Mouse (Mus musculus) hindbrain, embryonic 10.5 days (tissue): ENCODE results near the gene 1700015G11Rik. TPM values are rescaled to one million over a fixed set of nuclear protein-coding genes. Genes with fewer than 3 reads are reported as not detected.

ENCODE experiments used
- DNase-seq: peaks from one replicate; pipeline ENCODE4 v3.0.0-alpha.2; 2017; ENCODE audit warnings: low spot score
- H3K27ac ChIP-seq: fragments of 300-500 bp; sonication (generic); 2 replicates; pipeline ENCODE4 v1.5.1; 2016; ENCODE audit warnings: mild to moderate bottlenecking, moderate library complexity
- H3K27me3 ChIP-seq: fragments of 300-500 bp; sonication (generic); 2 replicates; pipeline ENCODE4 v1.6.1; 2016; ENCODE audit warnings: mild to moderate bottlenecking; ENCODE audit not compliant: poor library complexity, insufficient read depth, severe bottlenecking
- H3K36me3 ChIP-seq: fragments of 300-500 bp; sonication (generic); 2 replicates; pipeline ENCODE4 v1.6.1; 2016; ENCODE audit warnings: mild to moderate bottlenecking, moderate library complexity
- H3K4me1 ChIP-seq: fragments of 300-500 bp; sonication (generic); replicated peaks from 2 replicates; pipeline ENCODE4 v1.6.1; 2016; ENCODE audit warnings: mild to moderate bottlenecking
- H3K4me3 ChIP-seq: fragments of 300-500 bp; sonication (generic); 2 replicates; pipeline ENCODE4 v1.5.1; 2016; ENCODE audit warnings: mild to moderate bottlenecking, moderate library complexity
- H3K9me3 ChIP-seq: fragments of 300-500 bp; sonication (generic); 2 replicates; pipeline ENCODE4 v1.6.1; 2016; ENCODE audit warnings: mild to moderate bottlenecking, moderate library complexity
- WGBS: fragments of 180-500 bp; shearing (Covaris S2); methylation state at CpG from one replicate; pipeline ENCODE4 v1.1.7; 2016; 5-methylcytosine and 5-hydroxymethylcytosine counted together
- polyA plus RNA-seq: library from polyadenylated mRNA; unstranded; fragments of >200 nt; fragmentation: Nextera tagmentation; extraction: Ambion mirVana; gene quantifications from 2 replicates; pipeline ENCODE4 v1.2.1, GENCODE M21; 2016

Gene 1700015G11Rik
- not detected in 2 replicates for polyA plus RNA-seq

DNA sequence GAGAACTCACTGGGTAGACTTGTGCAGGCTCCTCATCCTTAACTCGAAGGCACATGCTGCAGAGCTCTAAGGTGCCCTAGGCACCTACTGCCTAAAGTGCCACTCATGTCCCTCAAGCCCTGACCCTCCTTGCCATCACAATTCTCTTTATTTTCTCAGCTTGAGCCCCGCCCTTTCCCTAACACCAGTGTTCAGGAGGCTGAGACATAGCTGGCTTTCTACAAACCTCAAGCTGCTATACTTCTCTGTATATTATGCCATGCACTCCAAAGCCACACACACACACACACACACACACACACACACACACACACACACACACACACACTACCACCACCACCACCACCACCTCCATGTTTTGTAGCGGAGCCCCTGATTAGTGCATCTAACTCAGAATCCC, at the start of gene 1700015G11Rik:
Gene 1700015G11Rik, minus strand, starts transcription at position 101 of the 400 bp plus-strand sequence.
- Histone ChIP-seq H3K4me1 (no peaks in the 10 kb centered on the region), H3K36me3 (no peaks in the 10 kb centered on the region), H3K27me3 (no peaks in the 10 kb centered on the region), H3K4me3 (no peak within 1 kb of the TSS), H3K9me3 (no peaks in the 10 kb centered on the region), H3K27ac (no peak within 1 kb of the TSS)
- no peak for DNase-seq
- WGBS = 86% methylated on average over 3 of the region's 3 CpGs

DNA sequence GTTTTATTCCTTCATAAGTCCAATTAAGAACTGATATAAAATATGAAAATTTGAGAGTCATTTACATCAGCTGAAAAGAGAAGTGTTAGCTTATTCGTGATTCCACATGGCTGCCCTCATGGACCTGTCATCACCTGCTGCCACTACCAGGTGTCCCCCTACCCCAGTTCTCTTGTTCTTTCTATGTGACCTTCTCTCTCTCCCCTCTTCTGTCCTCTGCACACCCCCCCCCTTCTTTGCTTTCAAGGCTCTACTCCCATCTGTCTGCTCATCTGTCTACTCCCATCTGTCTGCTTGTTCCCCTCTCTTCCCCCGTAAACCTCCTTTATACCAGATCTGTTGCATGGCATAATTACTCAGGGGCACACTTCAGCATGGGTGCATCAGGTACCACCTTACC, 41.4 kb upstream of the 1700015G11Rik start:
- Histone ChIP-seq H3K27ac (no peak overlapping the region), H3K4me1 (no peaks in the 10 kb centered on the region), H3K36me3 (no peaks in the 10 kb centered on the region), H3K27me3 (no peaks in the 10 kb centered on the region), H3K9me3 (no peaks in the 10 kb centered on the region), H3K4me3 (no peak overlapping the region)
- no peak for DNase-seq
- 79% methylated on average over 2 of the region's 2 CpGs for WGBS

DNA sequence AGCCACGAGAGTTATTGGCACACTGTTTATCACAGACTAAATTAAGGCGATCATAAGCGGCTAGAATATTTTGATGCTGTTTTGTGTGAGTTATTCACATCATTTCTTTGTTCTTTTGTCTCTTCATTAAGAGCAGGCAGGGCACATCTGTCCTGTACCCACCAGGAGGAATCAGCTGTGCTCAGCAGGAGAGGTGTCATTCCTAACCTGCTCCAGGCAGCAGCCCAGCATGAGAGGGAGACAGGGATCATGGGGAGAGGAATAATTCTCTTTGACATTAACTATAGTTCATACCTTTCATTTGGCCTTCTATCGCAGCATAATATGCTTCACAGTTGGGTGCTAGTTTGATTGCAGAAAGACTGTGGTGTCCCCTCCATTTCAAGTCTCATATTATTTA, 40.7 kb upstream of the 1700015G11Rik start:
- Histone ChIP-seq H3K4me3 (no peak overlapping the region), H3K36me3 (no peaks in the 10 kb centered on the region), H3K4me1 (no peaks in the 10 kb centered on the region), H3K27ac (no peak overlapping the region), H3K27me3 (no peaks in the 10 kb centered on the region), H3K9me3 (no peaks in the 10 kb centered on the region)
- WGBS = 63% methylated on average over 4 of the region's 4 CpGs
- no peak for DNase-seq

DNA sequence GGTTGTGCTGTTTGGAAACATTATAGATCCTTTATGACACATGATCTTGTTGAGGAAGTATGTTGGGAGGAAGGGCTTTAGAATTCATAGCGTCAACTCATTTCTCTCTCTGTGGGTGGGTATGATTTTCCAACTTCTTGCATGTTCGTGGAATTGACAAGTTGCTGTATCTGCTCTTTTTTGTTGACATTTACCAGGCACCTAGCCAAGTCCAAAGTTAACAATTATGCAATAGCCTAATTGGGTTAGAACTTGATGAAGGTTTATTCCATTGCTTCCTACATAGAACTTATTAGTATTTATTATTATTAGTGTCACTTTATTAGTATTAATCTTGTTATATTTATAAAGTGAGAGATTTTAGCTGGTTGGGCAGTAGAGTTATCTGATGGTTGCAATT, 40.3 kb upstream of the 1700015G11Rik start:
- Histone ChIP-seq H3K4me1 (no peaks in the 10 kb centered on the region), H3K27ac (no peak overlapping the region), H3K9me3 (no peaks in the 10 kb centered on the region), H3K4me3 (no peak overlapping the region), H3K27me3 (no peaks in the 10 kb centered on the region), H3K36me3 (no peaks in the 10 kb centered on the region)
- 79% methylated on average over 2 of the region's 2 CpGs for WGBS
- DNase-seq = no peak

DNA sequence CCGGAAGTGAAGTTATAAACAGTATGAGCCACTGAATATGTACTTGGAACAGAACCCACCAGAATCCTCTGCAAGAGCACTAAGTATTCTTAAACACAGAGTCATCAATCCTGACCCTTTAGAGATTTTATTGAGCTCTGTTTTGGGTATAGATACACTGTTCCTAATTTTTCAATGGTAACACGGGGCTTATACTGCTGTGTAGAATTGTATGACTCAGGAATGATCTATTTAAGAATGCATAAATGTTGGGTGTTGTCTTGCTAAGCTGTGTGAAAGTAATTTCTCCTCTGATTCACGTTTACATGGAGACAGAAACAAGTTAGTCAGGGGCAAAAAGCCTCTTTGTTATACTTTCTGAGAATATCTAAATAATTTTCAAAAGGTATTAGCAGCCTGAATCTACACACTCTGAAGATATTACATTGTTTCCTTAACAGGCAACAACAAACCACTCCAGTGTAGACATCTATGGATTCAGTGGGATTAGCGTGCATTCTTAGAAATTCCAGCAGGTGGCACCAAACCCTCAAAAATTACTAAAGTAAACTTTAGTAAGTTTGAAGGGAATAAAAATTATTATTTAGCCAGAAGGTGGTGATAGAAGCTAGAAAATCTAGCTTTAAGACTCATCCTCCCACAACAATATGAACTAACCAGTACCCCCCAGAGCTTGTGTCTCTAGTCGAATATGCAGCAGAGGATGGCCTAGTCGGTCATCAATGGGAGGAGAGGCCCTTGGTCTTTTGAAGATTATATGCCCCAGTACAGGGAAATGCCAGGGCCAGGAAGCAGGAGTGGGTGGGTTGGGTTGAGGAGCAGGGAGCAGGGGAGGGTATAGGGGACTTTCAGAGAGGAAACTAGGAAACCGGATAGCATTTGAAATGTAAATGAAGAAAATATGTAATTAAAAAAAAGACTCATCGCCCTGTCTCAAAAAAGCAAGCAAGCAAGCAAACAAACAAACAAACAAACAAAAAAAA, 22.4 kb upstream of the 1700015G11Rik start:
- Histone ChIP-seq H3K27me3 (no peaks in the 10 kb centered on the region), H3K27ac (no peak overlapping the region), H3K4me3 (no peak overlapping the region), H3K36me3 (no peaks in the 10 kb centered on the region), H3K4me1 (no peaks in the 10 kb centered on the region), H3K9me3 (no peaks in the 10 kb centered on the region)
- 55% methylated on average over 8 of the region's 8 CpGs for WGBS
- peak; percentile 12 for DNase-seq

DNA sequence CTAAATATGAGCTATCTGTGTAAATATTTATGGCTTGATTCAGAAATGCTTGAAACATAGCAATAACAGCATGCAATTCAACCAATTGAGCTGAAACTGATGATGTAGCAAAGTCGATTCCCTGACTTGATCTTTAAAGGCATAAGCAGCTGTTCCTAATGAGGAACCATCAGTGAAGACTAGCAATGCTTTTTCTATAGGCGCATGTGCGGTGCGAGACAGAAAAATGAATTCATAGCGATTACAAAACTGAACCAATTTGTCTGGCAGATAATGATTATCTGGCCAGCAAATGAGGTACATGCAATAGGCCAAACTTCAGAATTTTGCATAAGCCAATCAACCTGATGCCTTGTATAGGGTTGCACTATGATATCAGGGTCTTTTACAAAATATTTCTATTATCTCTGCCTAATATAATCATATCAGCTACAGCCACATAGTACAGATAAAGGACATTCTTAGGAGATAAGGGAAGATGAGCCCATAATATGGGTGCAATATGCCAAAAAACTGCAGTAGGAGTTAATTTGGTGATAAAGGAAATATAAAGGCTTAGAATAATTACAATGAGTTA, 8.6 kb upstream of the 1700015G11Rik start:
- Histone ChIP-seq H3K27me3 (no peaks in the 10 kb centered on the region), H3K4me1 (no peaks in the 10 kb centered on the region), H3K4me3 (no peak overlapping the region), H3K9me3 (no peaks in the 10 kb centered on the region), H3K36me3 (no peaks in the 10 kb centered on the region), H3K27ac (no peak overlapping the region)
- WGBS = 93% methylated on average over 5 of the region's 5 CpGs
- no peak for DNase-seq

DNA sequence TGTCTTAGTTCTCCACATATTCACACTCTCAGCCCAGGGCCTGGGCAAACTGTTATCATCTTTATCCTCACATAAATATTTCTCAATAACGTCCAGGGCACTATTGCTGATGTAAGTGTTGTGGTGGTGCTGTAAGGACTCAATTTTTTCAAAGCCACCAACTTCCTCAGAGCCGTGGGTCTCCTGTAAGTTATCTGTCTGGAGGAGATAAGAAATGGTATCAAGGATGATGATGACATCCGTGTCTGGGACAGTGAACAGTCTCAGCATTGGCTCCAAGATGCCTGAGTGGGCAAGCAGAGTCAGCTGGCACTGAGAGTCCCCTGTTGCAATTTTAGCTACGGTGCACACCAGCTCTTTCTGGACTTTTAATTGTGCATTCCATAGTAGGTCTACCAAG, 6.5 kb upstream of the 1700015G11Rik start:
- Histone ChIP-seq H3K4me1 (no peaks in the 10 kb centered on the region), H3K9me3 (no peaks in the 10 kb centered on the region), H3K36me3 (no peaks in the 10 kb centered on the region), H3K27me3 (no peaks in the 10 kb centered on the region), H3K4me3 (no peak overlapping the region), H3K27ac (no peak overlapping the region)
- DNase-seq = no peak
- WGBS = 88% methylated on average over 4 of the region's 4 CpGs

DNA sequence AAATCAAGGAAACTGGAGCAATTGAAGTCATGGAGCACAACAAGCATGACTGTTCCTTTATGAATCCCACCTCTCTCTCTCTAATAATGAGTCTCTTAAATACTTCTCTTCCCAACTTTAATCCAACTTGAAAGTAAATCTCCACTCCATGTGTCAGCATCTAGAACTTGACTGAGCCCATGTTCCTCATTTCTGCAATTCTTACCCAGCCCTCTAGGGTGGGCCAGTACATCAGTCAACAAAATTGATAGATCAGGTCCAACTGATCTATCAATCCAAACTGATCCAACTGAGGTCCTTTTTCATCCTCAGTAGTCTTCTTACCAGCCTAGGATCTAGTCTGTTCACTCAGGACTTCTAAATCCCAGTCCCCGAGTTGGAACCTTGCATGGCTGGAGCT, 348 bp downstream of the 1700015G11Rik start:
- Histone ChIP-seq H3K27me3 (no peaks in the 10 kb centered on the region), H3K4me3 (no peak overlapping the region), H3K36me3 (no peaks in the 10 kb centered on the region), H3K4me1 (no peaks in the 10 kb centered on the region), H3K27ac (no peak overlapping the region), H3K9me3 (no peaks in the 10 kb centered on the region)
- WGBS = 85% methylated on average over 1 of the region's 1 CpGs
- no peak for DNase-seq

DNA sequence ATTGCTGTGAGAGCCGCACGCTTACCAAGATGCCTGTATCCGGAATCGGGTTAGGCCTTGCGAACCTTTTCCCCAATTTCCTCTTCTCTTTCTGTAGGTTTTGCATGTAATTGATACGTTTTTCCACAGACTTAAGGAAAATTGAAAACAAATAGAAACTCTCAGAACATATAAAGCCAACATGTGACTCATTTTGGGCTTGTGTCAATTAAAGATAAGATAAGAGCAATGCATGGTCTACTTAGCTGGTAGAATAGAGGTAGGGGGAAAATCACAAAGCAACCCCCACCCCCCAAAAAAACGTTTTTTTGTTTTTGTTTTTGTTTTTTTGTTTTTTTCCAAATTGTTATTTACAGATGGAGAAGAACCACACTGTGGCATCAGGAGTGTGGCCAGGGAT, 2.1 kb downstream of the 1700015G11Rik start:
- H3K27me3 ChIP-seq = no peaks in the 10 kb centered on the region
- WGBS = 81% methylated on average over 7 of the region's 7 CpGs
- DNase-seq = no peak
- H3K36me3 ChIP-seq = no peaks in the 10 kb centered on the region
- no peaks in the 10 kb centered on the region for H3K9me3 ChIP-seq
- no peak overlapping the region for H3K4me3 ChIP-seq
- H3K4me1 ChIP-seq = no peaks in the 10 kb centered on the region
- H3K27ac ChIP-seq = no peak overlapping the region

DNA sequence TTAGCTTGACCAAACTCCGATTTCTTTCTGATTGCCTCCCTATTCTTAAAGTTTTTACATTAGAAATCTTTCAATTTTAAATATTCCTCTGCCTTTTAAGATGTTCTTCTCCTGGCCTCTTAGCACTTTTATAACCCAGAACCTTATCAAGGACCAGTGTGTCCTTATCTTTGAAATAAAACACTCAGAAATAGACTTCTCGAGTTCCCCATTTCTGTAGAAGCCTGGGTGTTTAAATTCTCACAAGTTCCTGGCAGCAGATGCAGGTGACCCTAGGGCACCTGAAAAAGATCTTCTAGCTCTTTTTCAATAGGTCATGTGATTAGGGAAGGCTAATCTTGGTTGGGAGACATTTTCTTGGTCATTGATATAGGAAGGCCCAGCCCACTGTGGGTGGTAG, 8.4 kb downstream of the 1700015G11Rik start:
- H3K36me3 ChIP-seq = no peaks in the 10 kb centered on the region
- peaks cover 18% of the 10 kb centered on the region; the same call in 1 of the 2 replicates for H3K27me3 ChIP-seq
- WGBS = 89% methylated on average over 2 of the region's 2 CpGs
- DNase-seq = no peak
- no peak overlapping the region for H3K27ac ChIP-seq
- no peak overlapping the region for H3K4me3 ChIP-seq
- peaks cover 9% of the 10 kb centered on the region; the same call in 1 of the 2 replicates for H3K4me1 ChIP-seq
- no peaks in the 10 kb centered on the region for H3K9me3 ChIP-seq

DNA sequence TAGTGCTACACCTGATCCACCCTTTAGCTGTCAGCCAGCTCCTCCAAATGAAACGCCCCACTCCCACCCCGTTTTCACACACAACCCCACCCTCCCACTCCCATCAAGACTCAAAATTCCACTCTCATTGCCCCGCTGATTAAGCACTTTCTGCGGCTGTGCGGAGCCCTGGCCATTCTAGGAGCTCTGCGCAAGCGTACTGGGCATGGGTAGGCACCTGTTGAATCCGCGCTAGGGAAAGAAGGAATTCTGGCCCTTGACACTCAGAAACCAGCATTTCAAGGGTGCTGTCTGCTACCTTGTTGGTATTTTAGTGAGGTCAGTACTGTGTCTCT, 9.3 kb downstream of the 1700015G11Rik start:
- DNase-seq = no peak
- WGBS = 2% methylated on average over 9 of the region's 9 CpGs
- Histone ChIP-seq H3K27me3 (peaks cover 18% of the 10 kb centered on the region; the same call in 1 of the 2 replicates), H3K4me1 (peaks cover 9% of the 10 kb centered on the region; the same call in 1 of the 2 replicates), H3K27ac (peak overlapping the region; percentile 83), H3K4me3 (peak overlapping the region; percentile 73), H3K9me3 (no peaks in the 10 kb centered on the region), H3K36me3 (no peaks in the 10 kb centered on the region)

DNA sequence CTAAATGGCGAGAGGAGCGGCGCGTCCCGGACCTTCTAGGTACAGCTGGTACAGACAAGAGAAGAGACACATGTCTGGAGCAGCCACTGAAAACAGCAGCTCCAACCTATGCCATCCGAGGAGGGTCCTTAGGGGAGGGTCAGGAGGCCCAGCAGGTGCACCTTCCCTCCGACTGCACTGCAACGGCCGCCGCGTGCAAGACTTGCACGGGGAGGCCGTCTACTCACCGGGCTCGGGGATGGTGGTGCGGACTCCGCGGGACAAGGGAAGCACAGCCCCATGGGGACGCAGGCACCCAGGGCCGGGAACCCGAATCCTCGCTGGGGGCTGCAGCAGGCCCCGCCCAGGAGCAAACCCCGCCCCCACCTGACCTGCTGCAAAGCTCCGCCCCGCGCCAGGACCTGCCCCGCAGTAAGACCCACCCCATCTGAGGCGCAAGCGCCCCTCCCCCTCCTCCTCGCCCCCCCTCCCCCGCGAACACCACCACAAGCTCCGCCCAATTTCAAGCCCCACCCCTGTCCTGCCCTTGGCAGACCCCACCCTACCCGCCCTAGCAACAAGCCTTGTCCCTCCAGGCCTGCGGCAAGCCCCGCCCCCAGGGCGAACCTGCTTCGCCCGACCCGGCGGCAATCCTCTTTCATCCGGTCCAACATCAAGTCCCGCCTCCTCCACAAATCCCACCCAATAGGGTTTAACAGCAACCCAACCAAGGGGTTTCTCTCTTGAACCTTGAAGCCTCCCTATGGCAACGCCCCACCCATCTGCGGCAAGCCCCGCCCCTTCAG, 9.8 kb downstream of the 1700015G11Rik start, which contains the start of gene Svip:
Gene Svip, minus strand, starts transcription at position 508 of the 785 bp plus-strand sequence.
- Histone ChIP-seq H3K4me3 (peak within 1 kb of the TSS; percentile 73), H3K9me3 (no peaks in the 10 kb centered on the region), H3K36me3 (no peaks in the 10 kb centered on the region), H3K27ac (peak within 1 kb of the TSS; percentile 83), H3K27me3 (peaks cover 18% of the 10 kb centered on the region; the same call in 1 of the 2 replicates), H3K4me1 (peaks cover 9% of the 10 kb centered on the region; the same call in 1 of the 2 replicates)
- DNase-seq = peak; percentile 91
- under 1% methylated on average over 45 of the region's 47 CpGs for WGBS
